20 mouse cellular contexts compared by ENCODE assay signal in genomic region chr1:179282821-179283220, GRCm38 (mm10).
"Had no signal": no experiment of that assay in that cellular context is flagged by ENCODE, and none has a peak within 500 bp of the region (broad histone marks: within the 10 kb centered on the region; RNA-seq: fewer than 3 reads in every experiment).

No protein-coding gene starts in this region.

- H3K4me2 ChIP-seq: limb, embryonic 13.5 days; liver, embryonic 12.5 days; liver, embryonic 15.5 days; midbrain, embryonic 11.5 days; stomach, embryonic 15.5 days had no signal

- H3K27me3 ChIP-seq: liver, embryonic 12.5 days; liver, embryonic 15.5 days; stomach, embryonic 15.5 days had no signal

- DNase-seq: kidney, postnatal 25 days; layer of hippocampus, adult 9-11 months; liver; lung, adult 18-20 months; lung, postnatal 4 days; midbrain, embryonic 14.5 days; retina, postnatal 1 day; right cerebral cortex, postnatal 25 days; spleen, adult 18-20 months; thymus, adult 18-20 months; thymus, postnatal 36 days had no signal

- H3K27ac ChIP-seq: kidney, postnatal 0 days; layer of hippocampus, adult 2 months; limb, embryonic 10.5 days; limb, embryonic 13.5 days; liver, embryonic 12.5 days; liver, embryonic 15.5 days; stomach, embryonic 15.5 days had no signal

- ATAC-seq: liver, embryonic 12.5 days; lung, postnatal 0 days had no signal

- H3K4me3 ChIP-seq: layer of hippocampus, adult 2 months; limb, embryonic 10.5 days; limb, embryonic 13.5 days; liver, embryonic 12.5 days; liver, embryonic 15.5 days; stomach, embryonic 15.5 days had no signal

- H3K4me1 ChIP-seq: liver, embryonic 12.5 days; liver, embryonic 15.5 days; stomach, embryonic 15.5 days had no signal

- H3K9me3 ChIP-seq: limb, embryonic 10.5 days; limb, embryonic 13.5 days; liver, embryonic 12.5 days; liver, embryonic 15.5 days; stomach, embryonic 15.5 days had no signal

- H3K9ac ChIP-seq: limb, embryonic 13.5 days; liver, embryonic 12.5 days; liver, embryonic 15.5 days; stomach, embryonic 15.5 days had no signal

- H3K36me3 ChIP-seq: limb, embryonic 10.5 days; limb, embryonic 13.5 days; liver, embryonic 12.5 days; liver, embryonic 15.5 days; stomach, embryonic 15.5 days had no signal
